Comparison of ENCODE assay signal across 11 mouse cellular contexts in the genomic region with DNA sequence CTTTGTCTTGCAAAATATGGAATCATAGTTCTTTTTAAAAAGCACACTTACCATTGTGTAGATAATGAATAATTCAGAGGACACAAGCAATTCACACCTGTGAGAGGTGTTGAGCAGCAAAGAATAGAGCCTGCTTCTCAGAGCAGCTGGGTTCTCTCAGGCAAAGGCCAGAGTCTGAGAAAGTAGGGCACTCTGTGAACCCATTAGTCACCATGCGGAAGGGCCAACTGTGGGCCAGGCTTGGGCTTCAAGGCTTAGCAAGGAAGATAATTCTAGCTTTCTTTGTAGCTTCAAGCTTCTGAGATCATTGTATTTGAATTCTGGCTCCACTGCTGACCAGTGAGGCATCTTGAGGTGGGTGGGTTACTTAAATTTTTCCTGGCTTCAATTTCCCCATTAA. TPM values are rescaled to one million over a fixed set of nuclear protein-coding genes. Genes with fewer than 3 reads are reported as not detected.
A peak's percentile ranks its signal among the peaks of the same experiment; 100 is the strongest.
DNase-seq lines count a peak whose midpoint lies in the region; ATAC-seq lines count a peak whose summit lies in the region.
"Had no signal": no experiment of that assay in that cellular context is flagged by ENCODE, and none has a peak within 500 bp of the region (broad histone marks: within the 10 kb centered on the region; RNA-seq: fewer than 3 reads in every experiment).

No protein-coding gene starts in this region.

- no peaks in the 10 kb centered on the region for H3K36me3 ChIP-seq in midbrain, embryonic 10.5 days
- no peaks in the 10 kb centered on the region for H3K36me3 ChIP-seq in midbrain, embryonic 11.5 days (ENCODE audit: control insufficient read depth, insufficient read depth, low read length)
- H3K36me3 ChIP-seq in hindbrain, embryonic 16.5 days (ENCODE audit: control insufficient read depth, insufficient read depth, low read length): no peaks in the 10 kb centered on the region

- H3K9ac ChIP-seq in midbrain, embryonic 11.5 days (ENCODE audit: low read length): no peak overlapping the region
- H3K9ac ChIP-seq in hindbrain, embryonic 16.5 days (ENCODE audit: low read depth, low read length): no peak overlapping the region

- no peak overlapping the region; the same call in 1 of the 2 replicates for H3K4me2 ChIP-seq in midbrain, embryonic 11.5 days
- H3K4me2 ChIP-seq in hindbrain, embryonic 16.5 days (ENCODE audit: low read length): peak overlapping the region; percentile 90

- no peak overlapping the region for H3K27ac ChIP-seq in midbrain, embryonic 10.5 days (replicated peaks)
- no peak overlapping the region for H3K27ac ChIP-seq in midbrain, embryonic 11.5 days (ENCODE audit: low read depth, low read length)
- no peak overlapping the region for H3K27ac ChIP-seq in hindbrain, embryonic 16.5 days (ENCODE audit: low read depth, low read length)

- H3K9me3 ChIP-seq in midbrain, embryonic 10.5 days (replicated peaks): no peaks in the 10 kb centered on the region
- no peaks in the 10 kb centered on the region for H3K9me3 ChIP-seq in midbrain, embryonic 11.5 days (ENCODE audit: control insufficient read depth, low read length)
- no peaks in the 10 kb centered on the region for H3K9me3 ChIP-seq in hindbrain, embryonic 16.5 days (ENCODE audit: control insufficient read depth, low read length)

- WGBS in midbrain, embryonic 10.5 days: 71% methylated on average over 1 of the region's 1 CpGs
- 77% methylated on average over 1 of the region's 1 CpGs for WGBS in midbrain, embryonic 11.5 days
- 81% methylated on average over 1 of the region's 1 CpGs for WGBS in hindbrain, embryonic 16.5 days

- peaks cover 59% of the 10 kb centered on the region for H3K27me3 ChIP-seq in midbrain, embryonic 10.5 days (ENCODE audit: low read depth, poor library complexity, severe bottlenecking)
- H3K27me3 ChIP-seq in midbrain, embryonic 11.5 days (ENCODE audit: control insufficient read depth, insufficient read depth, low read length): peaks cover 10% of the 10 kb centered on the region; the same call in 1 of the 2 replicates
- H3K27me3 ChIP-seq in hindbrain, embryonic 16.5 days (replicated peaks; ENCODE audit: control insufficient read depth, insufficient read depth, low read length): no peaks in the 10 kb centered on the region

- peaks cover 48% of the 10 kb centered on the region for H3K4me1 ChIP-seq in midbrain, embryonic 10.5 days
- H3K4me1 ChIP-seq in midbrain, embryonic 11.5 days (ENCODE audit: control insufficient read depth, insufficient read depth, low read length): peaks cover 12% of the 10 kb centered on the region; the same call in 1 of the 2 replicates
- H3K4me1 ChIP-seq in hindbrain, embryonic 16.5 days (ENCODE audit: control insufficient read depth, insufficient read depth, low read depth, low read length): peaks cover 10% of the 10 kb centered on the region; the same call in 1 of the 2 replicates

- no peak; the same call in 1 of the 2 replicates for ATAC-seq in cerebellum, adult (ENCODE audit: insufficient number of reproducible peaks, low FRiP score, low TSS enrichment)
- ATAC-seq in midbrain, embryonic 11.5 days (ENCODE audit: low FRiP score): no peak
- no peak for ATAC-seq in hindbrain, embryonic 16.5 days
- ATAC-seq in erythroblast, adult 5-6 weeks (replicated peaks; ENCODE audit: low FRiP score, poor library complexity, severe bottlenecking): no peak

- peak overlapping the region; percentile 66; the same call in 1 of the 2 replicates for H3K4me3 ChIP-seq in midbrain, embryonic 10.5 days
- no peak overlapping the region for H3K4me3 ChIP-seq in midbrain, embryonic 11.5 days (ENCODE audit: low read depth, low read length)
- H3K4me3 ChIP-seq in hindbrain, embryonic 16.5 days (ENCODE audit: low read length): peak overlapping the region; percentile 73

- DNase-seq in cerebellum, adult 11 months: peak; percentile 57
- no peak for DNase-seq in midbrain, embryonic 10.5 days (ENCODE audit: low spot score)
- DNase-seq in midbrain, embryonic 11.5 days (ENCODE audit: low spot score, missing footprints): no peak
- peak; percentile 78 for DNase-seq in retina, postnatal 1 day
- DNase-seq in T-cell, adult 2 months (ENCODE audit: low spot score): no peak
- DNase-seq: lung, adult 2 months; right cerebral cortex, postnatal 14 days; thymus, adult 2 months had no signal

RNA-seq across cellular contexts. Expression of gene Chn2, which starts 2.8 kb away (rescaled TPM):
- polyA plus RNA-seq in midbrain, embryonic 10.5 days (2016; fragmentation: Nextera tagmentation; extraction: Ambion mirVana): 17.3 and 20.0 TPM in 2 replicates
- 23.2 and 26.0 TPM in 2 replicates for polyA plus RNA-seq in midbrain, embryonic 11.5 days (2014; fragmentation: Nextera tagmentation; extraction: Ambion mirVana)
- polyA plus RNA-seq in hindbrain, embryonic 16.5 days (2015; fragmentation: Nextera tagmentation; extraction: Ambion mirVana): 24.4 and 26.3 TPM in 2 replicates
- total RNA-seq in erythroblast, adult 5-6 weeks (2015; ENCODE audit: low replicate concordance): 2.3 and 7.3 TPM in 2 replicates
- total RNA-seq in erythroblast, adult 5-6 weeks (2017; ENCODE audit: low replicate concordance): 1.8 and 2.5 TPM in 2 replicates

Comparison
In these comparisons a context has a peak if more than half of its experiments do, and no peak if none do; other contexts are left out.
1. DNase-seq: peak in cerebellum, adult 11 months (single experiment) and retina, postnatal 1 day (single experiment); none in midbrain, embryonic 10.5 days (single experiment), midbrain, embryonic 11.5 days (single experiment) and T-cell, adult 2 months (single experiment).